Mouse (Mus musculus): ENCODE data around the gene Alox12e. TPM values are rescaled to one million over a fixed set of nuclear protein-coding genes. Genes with fewer than 3 reads are reported as not detected.

Gene Alox12e
- polyA plus RNA-seq, 1 experiment: 0.31 TPM

DNA sequence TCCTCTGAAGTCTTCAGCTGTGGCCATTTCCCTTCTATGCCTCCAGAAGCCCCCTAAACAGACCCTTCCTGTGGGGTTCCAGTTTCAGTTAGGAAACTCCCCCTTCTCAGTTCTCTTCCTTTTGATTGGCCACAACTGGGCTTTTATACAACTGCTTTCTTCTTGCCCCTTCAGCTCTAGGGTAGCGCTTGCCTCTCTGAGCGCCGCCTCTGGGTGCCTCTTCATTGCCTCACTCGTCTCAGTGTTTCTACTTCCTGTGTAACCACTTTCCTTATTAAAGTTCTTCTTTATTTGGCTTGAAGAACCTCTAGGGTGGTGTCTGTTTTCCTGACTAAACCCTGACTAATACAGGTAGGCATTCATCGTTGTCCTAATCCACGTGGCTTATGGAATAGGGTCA is 31.2 kb downstream of the Alox12e start:
- no peak for DNase-seq
- no peaks in the 10 kb centered on the region for H3K4me1 ChIP-seq (ENCODE audit: control insufficient read depth, insufficient read depth, low read length)
- H3K4me3 ChIP-seq (replicated peaks; ENCODE audit: extremely low read depth, low read depth, low read length): no peak overlapping the region
- TF ChIP-seq POLR2A (IDR thresholded peaks at IDR 0.05; ENCODE audit: borderline replicate concordance, extremely low read depth, low read depth, low read length) (no peak), CTCF (IDR thresholded peaks at IDR 0.05; ENCODE audit: insufficient read depth, low read length) (no peak)
- 68% methylated on average over 6 of the region's 6 CpGs for WGBS

DNA sequence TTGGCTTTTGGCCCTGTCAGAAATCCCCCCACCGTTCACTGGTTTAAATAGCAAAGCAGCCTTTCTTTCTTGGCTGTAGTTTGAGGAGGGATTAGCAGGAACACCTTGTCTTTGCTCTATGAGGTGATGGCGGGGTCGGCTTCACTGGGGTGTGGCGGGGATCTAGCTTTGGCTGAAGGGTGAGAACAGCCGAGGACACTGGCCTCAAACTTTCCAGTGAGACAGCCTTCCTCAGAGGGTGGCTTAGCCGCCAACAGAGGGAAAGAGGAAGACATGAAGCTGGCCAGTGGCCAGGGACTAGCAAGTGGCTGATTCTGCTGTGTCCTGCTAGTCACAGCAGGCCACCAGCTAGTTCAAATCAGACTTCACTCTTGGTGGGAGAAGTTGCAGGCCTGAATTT is 33.2 kb downstream of the Alox12e start:
- DNase-seq: no peak
- Histone ChIP-seq H3K4me3 (replicated peaks; ENCODE audit: extremely low read depth, low read depth, low read length) (no peak overlapping the region), H3K4me1 (ENCODE audit: control insufficient read depth, insufficient read depth, low read length) (no peaks in the 10 kb centered on the region)
- 35% methylated on average over 6 of the region's 6 CpGs for WGBS
- no peak for TF ChIP-seq CTCF (IDR thresholded peaks at IDR 0.05; ENCODE audit: insufficient read depth, low read length)
- TF ChIP-seq POLR2A (IDR thresholded peaks at IDR 0.05; ENCODE audit: borderline replicate concordance, extremely low read depth, low read depth, low read length): no peak

- TF ChIP-seq POLR2A (IDR thresholded peaks at IDR 0.05; ENCODE audit: borderline replicate concordance, extremely low read depth, low read depth, low read length) (no peak), CTCF (IDR thresholded peaks at IDR 0.05; ENCODE audit: insufficient read depth, low read length) (no peak)
- no peak for DNase-seq
- H3K4me3 ChIP-seq (replicated peaks; ENCODE audit: extremely low read depth, low read depth, low read length): no peak overlapping the region
- 80% methylated on average over 10 of the region's 10 CpGs for WGBS
- no peaks in the 10 kb centered on the region for H3K4me1 ChIP-seq (ENCODE audit: control insufficient read depth, insufficient read depth, low read length)
Observed at GRCm38 (mm10) chr11:70288102-70288501, 34.3 kb downstream of the Alox12e start.

- WGBS: 66% methylated on average over 5 of the region's 5 CpGs
- Histone ChIP-seq H3K4me3 (replicated peaks; ENCODE audit: extremely low read depth, low read depth, low read length) (no peak overlapping the region), H3K4me1 (ENCODE audit: control insufficient read depth, insufficient read depth, low read length) (peaks cover under 1% of the 10 kb centered on the region; the same call in 1 of the 2 replicates)
- DNase-seq: no peak
- TF ChIP-seq POLR2A (IDR thresholded peaks at IDR 0.05; ENCODE audit: borderline replicate concordance, extremely low read depth, low read depth, low read length): no peak
- TF ChIP-seq CTCF (IDR thresholded peaks at IDR 0.05; ENCODE audit: insufficient read depth, low read length): no peak
Observed at GRCm38 (mm10) chr11:70285686-70286085, 36.7 kb downstream of the Alox12e start.

DNA sequence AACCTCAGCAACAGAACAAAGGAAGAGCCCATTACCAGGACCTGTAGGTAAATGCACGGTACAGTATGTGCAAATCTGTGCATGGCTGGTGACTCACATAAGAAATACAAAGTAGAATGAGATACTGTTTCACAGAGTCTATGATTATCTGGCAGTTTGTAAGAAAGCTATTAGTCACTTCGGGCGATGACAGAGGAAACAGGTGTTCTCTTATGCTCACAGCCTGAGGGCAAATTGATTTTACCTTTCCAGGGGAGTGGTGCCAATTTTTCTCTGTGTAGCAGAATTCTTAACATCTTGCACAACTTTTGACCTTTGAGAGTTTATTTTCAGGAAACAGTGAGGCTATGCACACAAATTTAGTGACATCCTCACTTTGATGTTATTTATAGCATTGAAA is 37.7 kb downstream of the Alox12e start:
- TF ChIP-seq CTCF (IDR thresholded peaks at IDR 0.05; ENCODE audit: insufficient read depth, low read length) (no peak), POLR2A (IDR thresholded peaks at IDR 0.05; ENCODE audit: borderline replicate concordance, extremely low read depth, low read depth, low read length) (no peak)
- WGBS: 45% methylated on average over 3 of the region's 3 CpGs
- DNase-seq: no peak

GRCm38 (mm10) chr11:70283666-70284065 is 38.8 kb downstream of the Alox12e start:
- DNase-seq: no peak

More for the DNA sequence above, 37.7 kb downstream of the Alox12e start:
- no peak overlapping the region for H3K4me3 ChIP-seq (replicated peaks; ENCODE audit: extremely low read depth, low read depth, low read length)
- peaks cover 8% of the 10 kb centered on the region for H3K4me1 ChIP-seq (ENCODE audit: control insufficient read depth, insufficient read depth, low read length)

GRCm38 (mm10) chr11:70280441-70280840 is 42.0 kb downstream of the Alox12e start:
- TF ChIP-seq POLR2A (IDR thresholded peaks at IDR 0.05; ENCODE audit: borderline replicate concordance, extremely low read depth, low read depth, low read length) (no peak), CTCF (IDR thresholded peaks at IDR 0.05; ENCODE audit: insufficient read depth, low read length) (no peak)
- H3K4me3 ChIP-seq (replicated peaks; ENCODE audit: extremely low read depth, low read depth, low read length): no peak overlapping the region
- peak; percentile 46 for DNase-seq
- H3K4me1 ChIP-seq (ENCODE audit: control insufficient read depth, insufficient read depth, low read length): peaks cover 9% of the 10 kb centered on the region
- WGBS: 29% methylated on average over 3 of the region's 3 CpGs

More at GRCm38 (mm10) chr11:70283666-70284065, 38.8 kb downstream of the Alox12e start:
- TF ChIP-seq POLR2A (IDR thresholded peaks at IDR 0.05; ENCODE audit: borderline replicate concordance, extremely low read depth, low read depth, low read length) (no peak), CTCF (IDR thresholded peaks at IDR 0.05; ENCODE audit: insufficient read depth, low read length) (no peak)
- 63% methylated on average over 4 of the region's 4 CpGs for WGBS
- H3K4me3 ChIP-seq (replicated peaks; ENCODE audit: extremely low read depth, low read depth, low read length): no peak overlapping the region
- H3K4me1 ChIP-seq (ENCODE audit: control insufficient read depth, insufficient read depth, low read length): peaks cover 9% of the 10 kb centered on the region

DNA sequence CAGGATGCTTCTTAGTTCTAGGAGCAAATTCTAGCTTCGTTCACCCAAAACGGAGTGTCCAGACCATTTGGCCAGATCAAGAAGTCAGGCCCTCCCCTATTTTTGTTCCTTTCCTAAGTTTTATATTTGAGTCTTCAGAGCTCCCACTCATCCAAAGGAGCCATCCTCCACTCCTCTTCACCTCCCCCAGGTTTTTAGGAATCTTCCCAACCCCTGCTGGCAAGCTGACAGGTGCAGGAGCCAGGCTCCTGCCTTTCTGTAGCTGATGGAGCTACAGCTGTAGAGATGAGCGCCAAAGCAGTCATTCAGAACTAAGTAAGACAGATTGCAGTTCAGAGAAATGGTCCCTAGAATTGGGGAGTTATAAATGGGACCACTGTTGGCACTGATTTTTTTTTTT is 43.5 kb downstream of the Alox12e start:
- peaks cover 9% of the 10 kb centered on the region for H3K4me1 ChIP-seq (ENCODE audit: control insufficient read depth, insufficient read depth, low read length)
- DNase-seq: no peak
- TF ChIP-seq CTCF (IDR thresholded peaks at IDR 0.05; ENCODE audit: insufficient read depth, low read length): no peak
- no peak for TF ChIP-seq POLR2A (IDR thresholded peaks at IDR 0.05; ENCODE audit: borderline replicate concordance, extremely low read depth, low read depth, low read length)
- H3K4me3 ChIP-seq (replicated peaks; ENCODE audit: extremely low read depth, low read depth, low read length): no peak overlapping the region
- 86% methylated on average over 3 of the region's 3 CpGs for WGBS

DNA sequence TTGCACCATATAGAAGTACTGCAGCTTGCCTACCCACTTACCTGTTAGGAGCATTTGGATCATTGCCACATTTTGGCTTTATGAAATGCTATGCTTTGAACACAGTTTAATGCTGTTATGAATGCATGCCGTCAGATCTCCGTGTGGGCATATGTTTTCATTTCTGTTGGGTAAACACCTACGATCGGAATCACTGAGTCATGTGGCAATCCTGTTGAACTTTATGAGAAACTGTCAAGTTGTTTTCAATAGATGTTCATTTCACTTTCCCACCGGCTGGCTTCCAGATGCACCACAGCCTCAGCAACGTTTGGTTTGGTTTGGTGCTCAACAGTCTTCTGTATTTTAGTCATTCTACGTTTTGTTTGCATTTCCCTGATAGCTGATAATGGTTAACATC is 50.8 kb downstream of the Alox12e start:
- Histone ChIP-seq H3K4me1 (ENCODE audit: control insufficient read depth, insufficient read depth, low read length) (0 out of 2 replicates have a peak, but pooled peaks cover 2% of the 10 kb centered on the region), H3K4me3 (replicated peaks; ENCODE audit: extremely low read depth, low read depth, low read length) (no peak overlapping the region)
- TF ChIP-seq CTCF (IDR thresholded peaks at IDR 0.05; ENCODE audit: insufficient read depth, low read length): no peak
- TF ChIP-seq POLR2A (IDR thresholded peaks at IDR 0.05; ENCODE audit: borderline replicate concordance, extremely low read depth, low read depth, low read length): no peak
- WGBS: 71% methylated on average over 7 of the region's 7 CpGs
- no peak for DNase-seq

DNA sequence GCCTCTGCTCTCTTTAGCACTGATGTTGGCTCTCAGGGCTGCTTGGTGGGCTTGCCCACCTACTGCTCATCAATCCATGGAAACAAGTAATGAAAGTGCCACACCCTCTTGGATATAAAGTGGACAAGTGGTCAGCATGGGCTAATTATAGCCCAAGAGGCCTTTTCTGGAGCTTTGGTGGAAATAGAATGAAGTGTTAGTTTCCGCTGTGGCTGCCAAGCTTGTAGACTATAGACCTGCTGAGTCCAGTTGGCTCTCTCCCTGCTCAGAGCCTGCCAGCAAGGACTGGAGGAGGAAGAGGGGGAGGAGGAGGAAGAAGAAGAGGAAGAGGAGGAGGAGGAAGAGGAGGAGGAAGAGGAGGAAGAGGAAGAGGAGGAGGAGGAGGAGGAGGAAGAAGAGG is 56.0 kb downstream of the Alox12e start:
- WGBS: 31% methylated on average over 1 of the region's 1 CpGs
- H3K4me3 ChIP-seq (replicated peaks; ENCODE audit: extremely low read depth, low read depth, low read length): no peak overlapping the region
- DNase-seq: no peak
- peaks cover 4% of the 10 kb centered on the region; the same call in 1 of the 2 replicates for H3K4me1 ChIP-seq (ENCODE audit: control insufficient read depth, insufficient read depth, low read length)
- TF ChIP-seq POLR2A (IDR thresholded peaks at IDR 0.05; ENCODE audit: borderline replicate concordance, extremely low read depth, low read depth, low read length): no peak
- no peak for TF ChIP-seq CTCF (IDR thresholded peaks at IDR 0.05; ENCODE audit: insufficient read depth, low read length)

All from lung, adult 2 months (tissue).